ENCODE assay signal across 13 mouse cellular contexts in genomic region chr5:90149611-90150532, GRCm38 (mm10).
A peak's percentile ranks its signal among the peaks of the same experiment; 100 is the strongest.
DNase-seq lines count a peak whose midpoint lies in the region; ATAC-seq and TF ChIP-seq lines count a peak whose summit lies in the region.
"Had no signal": no experiment of that assay in that cellular context is flagged by ENCODE, and none has a peak within 500 bp of the region (broad histone marks: within the 10 kb centered on the region; RNA-seq: fewer than 3 reads in every experiment).

No protein-coding gene starts in this region.

- intact Hi-C loops in heart, adult 2 months (cut with DNase I) = no loop called here

- no peak; the same call in 1 of the 2 replicates for ATAC-seq in heart, embryonic 14.5 days (ENCODE audit: insufficient number of reproducible peaks, insufficient read depth, low FRiP score, low read depth)
- no peak for ATAC-seq in midbrain, embryonic 14.5 days (ENCODE audit: low FRiP score, low TSS enrichment)
- ATAC-seq: midbrain, embryonic 13.5 days had no signal

- no peaks in the 10 kb centered on the region for H3K36me3 ChIP-seq in heart, embryonic 14.5 days (ENCODE audit: control insufficient read depth, insufficient read depth, low read length)
- no peaks in the 10 kb centered on the region for H3K36me3 ChIP-seq in heart, adult 2 months (ENCODE audit: control insufficient read depth, insufficient read depth, low read length)
- H3K36me3 ChIP-seq in midbrain, embryonic 14.5 days (ENCODE audit: control insufficient read depth, insufficient read depth, low read length) = no peaks in the 10 kb centered on the region
- no peaks in the 10 kb centered on the region for H3K36me3 ChIP-seq in midbrain, embryonic 10.5 days
- H3K36me3 ChIP-seq: embryonic facial prominence, embryonic 13.5 days; hindbrain, embryonic 15.5 days; midbrain, embryonic 13.5 days had no signal

- no peak for TF ChIP-seq POLR2A in heart, adult 2 months (IDR thresholded peaks at IDR 0.05; ENCODE audit: insufficient read depth, low read depth, low read length)

- no peaks in the 10 kb centered on the region for H3K27me3 ChIP-seq in heart, embryonic 14.5 days (ENCODE audit: control insufficient read depth, insufficient read depth, low read length)
- H3K27me3 ChIP-seq in heart, adult 2 months (ENCODE audit: control insufficient read depth, insufficient read depth, low read length) = no peaks in the 10 kb centered on the region
- H3K27me3 ChIP-seq in midbrain, embryonic 14.5 days (ENCODE audit: control insufficient read depth, insufficient read depth, low read length) = no peaks in the 10 kb centered on the region
- no peaks in the 10 kb centered on the region for H3K27me3 ChIP-seq in midbrain, embryonic 10.5 days (ENCODE audit: low read depth, poor library complexity, severe bottlenecking)
- H3K27me3 ChIP-seq: CH12.LX; embryonic facial prominence, embryonic 13.5 days; hindbrain, embryonic 15.5 days; midbrain, embryonic 13.5 days had no signal

- H3K9ac ChIP-seq in heart, embryonic 14.5 days (ENCODE audit: low read length) = no peak overlapping the region
- no peak overlapping the region for H3K9ac ChIP-seq in heart, adult 2 months (ENCODE audit: low read depth, low read length)
- no peak overlapping the region for H3K9ac ChIP-seq in midbrain, embryonic 14.5 days (replicated peaks; ENCODE audit: low read length)
- H3K9ac ChIP-seq: embryonic facial prominence, embryonic 13.5 days; hindbrain, embryonic 15.5 days; midbrain, embryonic 13.5 days had no signal

- no peak for DNase-seq in heart, adult 2 months
- peak; percentile 8 for DNase-seq in midbrain, embryonic 14.5 days
- no peak for DNase-seq in midbrain, embryonic 10.5 days (ENCODE audit: low spot score)
- DNase-seq in adrenal gland, postnatal 36 days = peak; percentile 64 to 79
- peak; percentile 12 for DNase-seq in lung, postnatal 36 days
- DNase-seq in left cerebral cortex, adult 9 months (ENCODE audit: low spot score in 2 of 2) = no peak
- DNase-seq in layer of hippocampus, adult 9-10 months (ENCODE audit: low spot score) = no peak
- DNase-seq: cerebellum, adult 11-12 months had no signal

- no peaks in the 10 kb centered on the region for H3K9me3 ChIP-seq in heart, embryonic 14.5 days (ENCODE audit: control insufficient read depth, low read length)
- H3K9me3 ChIP-seq in midbrain, embryonic 14.5 days (ENCODE audit: control insufficient read depth, low read length) = no peaks in the 10 kb centered on the region
- no peaks in the 10 kb centered on the region for H3K9me3 ChIP-seq in midbrain, embryonic 10.5 days (replicated peaks)
- H3K9me3 ChIP-seq: embryonic facial prominence, embryonic 13.5 days; hindbrain, embryonic 15.5 days; midbrain, embryonic 13.5 days had no signal

- TF ChIP-seq EP300 in heart, adult 2 months (IDR thresholded peaks at IDR 0.05; ENCODE audit: insufficient read depth, low read depth, low read length) = no peak

- WGBS in heart, embryonic 14.5 days = 50% methylated on average over 22 of the region's 22 CpGs
- WGBS in heart, adult 2 months = 41% methylated on average over 22 of the region's 22 CpGs
- WGBS in midbrain, embryonic 14.5 days = 89% methylated on average over 22 of the region's 22 CpGs
- 89% methylated on average over 22 of the region's 22 CpGs for WGBS in midbrain, embryonic 10.5 days

- no peak overlapping the region for H3K4me3 ChIP-seq in heart, embryonic 14.5 days (ENCODE audit: control insufficient read depth in 1 of 2, insufficient read depth in 1 of 2, low read depth in 1 of 2, low read length in 2 of 2)
- H3K4me3 ChIP-seq in heart, adult 2 months = no peak overlapping the region
- no peak overlapping the region for H3K4me3 ChIP-seq in midbrain, embryonic 14.5 days (replicated peaks; ENCODE audit: low read depth, low read length)
- no peak overlapping the region for H3K4me3 ChIP-seq in midbrain, embryonic 10.5 days
- H3K4me3 ChIP-seq: embryonic facial prominence, embryonic 13.5 days; hindbrain, embryonic 15.5 days; midbrain, embryonic 13.5 days had no signal

- TF ChIP-seq CTCF in heart, adult 2 months (IDR thresholded peaks at IDR 0.05) = no peak

- peaks cover 4 to 12% of the 10 kb centered on the region in 2 experiments for H3K4me1 ChIP-seq in heart, embryonic 14.5 days (ENCODE audit: control insufficient read depth in 2 of 2, insufficient read depth in 2 of 2, low read length in 2 of 2)
- H3K4me1 ChIP-seq in heart, adult 2 months (ENCODE audit: control insufficient read depth, insufficient read depth, low read length) = no peaks in the 10 kb centered on the region
- no peaks in the 10 kb centered on the region for H3K4me1 ChIP-seq in midbrain, embryonic 14.5 days (ENCODE audit: control insufficient read depth, insufficient read depth, low read length)
- no peaks in the 10 kb centered on the region for H3K4me1 ChIP-seq in midbrain, embryonic 10.5 days
- H3K4me1 ChIP-seq: embryonic facial prominence, embryonic 13.5 days; hindbrain, embryonic 15.5 days; midbrain, embryonic 13.5 days had no signal

- H3K27ac ChIP-seq in heart, embryonic 14.5 days (replicated peaks in 1 of 2; ENCODE audit: control insufficient read depth in 1 of 2, insufficient read depth in 1 of 2, low read depth in 2 of 2, low read length in 2 of 2) = no peak overlapping the region
- H3K27ac ChIP-seq in heart, adult 2 months = no peak overlapping the region
- no peak overlapping the region for H3K27ac ChIP-seq in midbrain, embryonic 14.5 days (replicated peaks; ENCODE audit: low read depth, low read length)
- no peak overlapping the region for H3K27ac ChIP-seq in midbrain, embryonic 10.5 days (replicated peaks)
- H3K27ac ChIP-seq: embryonic facial prominence, embryonic 13.5 days; hindbrain, embryonic 15.5 days; midbrain, embryonic 13.5 days had no signal

- H3K4me2 ChIP-seq in heart, embryonic 14.5 days (ENCODE audit: low read length) = peak overlapping the region; percentile 53
- no peak overlapping the region for H3K4me2 ChIP-seq in midbrain, embryonic 14.5 days (ENCODE audit: low read length)
- H3K4me2 ChIP-seq: embryonic facial prominence, embryonic 13.5 days; hindbrain, embryonic 15.5 days; midbrain, embryonic 13.5 days had no signal

- H3K79me2 ChIP-seq in heart, adult 2 months (replicated peaks; ENCODE audit: control insufficient read depth, insufficient read depth, low read length) = no peaks in the 10 kb centered on the region

Comparison
In these comparisons a context has a peak if more than half of its experiments do, and no peak if none do; other contexts are left out.
1. DNase-seq: peak in midbrain, embryonic 14.5 days (single experiment), adrenal gland, postnatal 36 days (2 of 2) and lung, postnatal 36 days (single experiment); none in heart, adult 2 months (0 of 2), midbrain, embryonic 10.5 days (single experiment), left cerebral cortex, adult 9 months (0 of 2) and layer of hippocampus, adult 9-10 months (single experiment).